Mouse (Mus musculus) testis, postnatal 10 days (tissue): ENCODE results near the gene Gm20708.
"Not testable (repeated sequence)": the region's sequence is repeated elsewhere in the genome, so short reads cannot be mapped to it uniquely, and the experiment has no call there.

Experiments used
- DNase-seq: peaks from one replicate; pipeline ENCODE4 v3.0.0; 2021; ENCODE audit warnings: low spot score

The Gm20708 gene

DNA sequence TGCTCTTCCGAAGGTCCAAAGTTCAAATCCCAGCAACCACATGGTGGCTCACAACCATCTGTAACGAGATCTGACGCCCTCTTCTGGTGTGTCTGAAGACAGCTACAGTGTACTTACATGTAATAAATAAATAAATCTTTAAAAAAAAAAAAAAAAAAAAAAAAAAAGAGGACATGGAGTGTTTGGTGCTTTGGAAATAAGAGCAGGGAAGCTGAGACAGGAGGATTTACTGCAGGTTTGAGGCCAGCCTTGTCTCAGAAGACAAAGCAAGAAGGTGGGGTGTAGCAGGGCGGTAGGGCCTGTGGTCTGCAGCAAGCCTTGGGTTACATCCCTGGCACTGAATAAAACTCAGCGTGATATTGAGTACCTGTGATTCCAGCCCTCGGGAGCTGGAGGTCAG is 24.0 kb downstream of the Gm20708 start:
- not testable (repeated sequence) for DNase-seq

DNA sequence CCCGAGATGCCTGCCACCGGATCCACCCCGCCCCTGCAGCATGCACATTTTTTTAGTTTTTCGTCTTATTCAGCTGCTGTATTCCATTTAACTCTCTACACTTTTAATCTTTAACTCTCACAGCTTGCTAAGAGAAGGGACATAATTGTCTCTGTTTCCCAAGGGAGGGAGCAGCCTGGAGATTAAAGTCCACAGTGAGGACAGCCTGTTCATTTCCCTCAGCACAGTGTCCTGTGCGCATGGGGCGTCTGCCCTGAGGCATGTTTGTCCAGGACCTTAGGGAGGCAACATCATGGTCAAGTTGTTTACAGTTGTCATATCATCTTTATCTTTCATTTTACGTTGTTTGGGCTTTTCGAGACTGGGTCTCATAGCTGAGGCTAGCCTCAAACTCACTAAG is 24.6 kb downstream of the Gm20708 start:
- no peak for DNase-seq

DNA sequence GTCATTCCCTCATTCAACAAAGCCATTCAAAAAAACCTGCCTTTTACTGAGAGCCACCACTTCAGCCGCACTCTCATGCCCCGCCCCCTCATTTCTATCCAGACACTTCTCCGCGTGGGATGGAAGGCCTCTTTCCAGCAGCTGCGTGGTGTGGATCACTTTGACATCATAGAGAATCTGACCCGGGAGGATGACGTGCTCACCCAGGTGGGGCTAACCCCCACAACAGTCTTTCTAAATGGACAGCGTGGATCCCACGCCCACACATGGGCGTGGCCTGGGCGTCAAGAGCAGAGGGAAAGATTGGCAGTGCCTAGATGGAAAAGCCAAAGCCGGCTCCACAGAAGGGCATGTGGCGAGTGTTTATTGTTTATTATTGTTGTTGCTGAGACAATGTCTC is 26.8 kb downstream of the Gm20708 start:
- peak; percentile 67 for DNase-seq

DNA sequence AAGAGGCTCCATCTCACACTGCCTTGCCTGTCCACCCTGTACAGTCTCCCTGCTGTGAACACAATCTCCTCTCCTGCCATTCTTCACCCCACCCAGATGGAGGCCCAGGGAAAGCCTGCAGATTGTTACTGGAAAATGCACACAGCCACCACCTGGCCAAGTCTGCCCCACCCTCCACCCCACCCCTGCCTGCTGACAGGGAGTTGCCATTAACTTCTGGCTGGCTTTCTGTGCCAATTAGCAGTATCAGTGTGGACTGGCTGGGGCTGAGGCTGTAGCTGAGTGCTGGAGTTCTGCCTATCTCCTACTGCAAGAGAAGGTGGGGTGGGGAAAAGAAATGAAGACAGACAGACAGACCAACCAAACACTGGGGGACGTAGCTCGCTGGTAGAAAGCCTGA is 29.1 kb downstream of the Gm20708 start:
- DNase-seq = no peak

DNA sequence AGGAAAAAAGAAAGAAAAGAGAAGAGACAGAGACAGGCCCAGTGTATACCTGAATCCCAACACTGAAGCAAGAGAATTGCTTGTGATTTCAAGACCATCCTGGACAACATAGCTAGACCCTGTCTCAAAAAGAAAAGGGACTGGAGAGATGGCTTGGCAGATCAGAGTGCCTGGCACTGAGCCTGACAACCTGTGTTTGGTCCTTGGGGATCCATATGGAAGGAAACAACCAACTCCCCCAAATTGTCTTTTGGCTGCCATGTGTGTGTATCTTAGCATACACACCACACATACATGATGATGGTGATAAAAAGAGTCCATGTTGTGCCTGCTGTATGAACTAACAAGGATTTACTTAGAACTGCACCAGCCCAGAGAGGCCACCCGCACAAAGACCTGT is 29.6 kb downstream of the Gm20708 start:
- no peak for DNase-seq

DNA sequence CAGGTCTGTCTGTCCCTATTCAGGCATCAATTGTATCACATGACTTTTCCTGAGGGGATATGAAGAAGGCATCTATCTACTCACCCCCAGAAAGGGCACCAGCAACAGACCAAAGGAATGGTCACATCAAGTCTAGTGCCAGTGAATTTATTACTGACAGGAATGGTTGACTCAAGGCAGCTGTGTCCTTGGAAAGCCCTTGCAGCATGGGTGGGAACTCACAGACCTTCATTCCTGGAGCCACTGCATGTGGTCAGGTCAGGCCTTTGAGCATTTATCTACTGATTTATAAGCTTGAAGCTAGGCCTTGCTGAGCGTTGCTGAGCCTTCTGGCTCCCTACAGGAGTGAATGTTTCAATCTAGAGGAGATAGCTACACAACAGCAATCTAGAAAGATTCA is 31.4 kb downstream of the Gm20708 start:
- DNase-seq = no peak

DNA sequence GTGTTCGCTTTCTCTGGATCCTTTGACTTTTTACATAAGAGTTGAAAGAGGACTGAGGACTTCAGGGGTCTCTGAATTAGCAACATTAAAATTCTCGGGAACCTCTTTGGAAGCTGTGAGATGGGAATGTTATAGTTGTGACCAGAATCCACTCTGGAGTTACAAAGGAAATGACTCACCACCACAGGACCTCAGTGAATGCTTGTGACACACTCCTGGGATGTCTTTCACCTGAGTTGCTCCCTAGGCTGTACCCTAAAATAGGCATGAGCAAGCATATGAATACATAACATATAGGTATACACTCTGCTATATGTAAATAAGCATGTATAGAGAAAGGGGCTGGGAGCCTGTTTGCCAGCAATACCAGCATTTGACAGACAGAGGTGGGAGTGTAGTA is 34.0 kb downstream of the Gm20708 start:
- no peak for DNase-seq

DNA sequence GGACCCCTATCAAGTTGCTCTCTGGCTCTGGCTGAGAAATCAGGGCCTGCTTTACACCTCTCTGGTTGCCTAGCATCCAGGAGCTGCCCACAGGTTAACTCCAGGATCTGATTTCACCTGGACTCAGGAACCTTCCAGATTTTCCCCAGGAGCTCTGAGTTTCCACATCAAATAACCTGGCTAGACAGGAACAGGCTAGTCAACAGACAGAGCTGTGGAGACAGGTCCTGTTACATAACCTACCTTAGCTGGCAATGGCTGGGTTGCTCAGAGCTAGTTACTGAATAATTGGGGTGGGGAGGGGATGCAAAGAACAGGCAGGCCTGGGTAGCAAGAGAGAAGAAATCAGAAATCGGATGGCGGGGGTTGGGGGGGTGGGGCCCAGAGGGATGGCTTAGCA is 35.5 kb downstream of the Gm20708 start:
- DNase-seq = no peak

DNA sequence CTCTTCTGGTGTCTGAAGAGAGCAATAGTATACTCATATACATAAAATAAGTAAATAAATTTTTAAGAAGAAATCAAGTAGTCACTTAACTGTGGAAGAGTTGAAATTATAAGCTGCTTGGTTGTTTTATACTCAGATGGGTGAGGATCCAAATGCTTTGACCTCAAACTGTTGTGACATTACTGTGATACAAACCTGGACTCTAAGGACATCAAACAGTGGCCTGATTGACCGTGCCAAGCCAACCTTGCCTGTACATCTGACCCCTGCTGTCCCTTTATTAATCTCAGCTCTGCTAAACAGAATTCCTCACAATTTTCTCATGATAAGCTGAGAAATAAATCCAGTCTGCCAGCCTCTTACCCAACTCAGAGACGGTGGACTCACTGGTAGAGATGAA is 36.2 kb downstream of the Gm20708 start:
- no peak for DNase-seq

DNA sequence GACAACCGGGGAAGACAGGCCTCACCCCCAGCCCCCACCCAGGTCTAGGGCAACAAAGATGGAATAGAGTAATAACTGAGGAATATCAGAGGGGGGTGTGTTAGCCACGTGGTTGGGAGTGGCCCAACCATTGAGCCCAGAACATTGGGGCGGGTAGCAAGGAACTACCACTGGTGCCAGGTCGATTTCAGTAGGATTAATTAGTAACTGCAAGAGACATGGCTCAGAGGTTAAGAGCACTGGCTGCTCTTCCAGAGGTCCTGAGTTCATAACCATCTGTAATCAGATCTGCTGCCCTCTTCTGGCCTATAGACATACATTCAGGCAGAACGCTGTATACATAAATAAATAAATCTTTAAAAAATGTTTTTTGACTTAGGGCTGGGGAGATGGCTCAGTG is 37.2 kb downstream of the Gm20708 start:
- no peak for DNase-seq

DNA sequence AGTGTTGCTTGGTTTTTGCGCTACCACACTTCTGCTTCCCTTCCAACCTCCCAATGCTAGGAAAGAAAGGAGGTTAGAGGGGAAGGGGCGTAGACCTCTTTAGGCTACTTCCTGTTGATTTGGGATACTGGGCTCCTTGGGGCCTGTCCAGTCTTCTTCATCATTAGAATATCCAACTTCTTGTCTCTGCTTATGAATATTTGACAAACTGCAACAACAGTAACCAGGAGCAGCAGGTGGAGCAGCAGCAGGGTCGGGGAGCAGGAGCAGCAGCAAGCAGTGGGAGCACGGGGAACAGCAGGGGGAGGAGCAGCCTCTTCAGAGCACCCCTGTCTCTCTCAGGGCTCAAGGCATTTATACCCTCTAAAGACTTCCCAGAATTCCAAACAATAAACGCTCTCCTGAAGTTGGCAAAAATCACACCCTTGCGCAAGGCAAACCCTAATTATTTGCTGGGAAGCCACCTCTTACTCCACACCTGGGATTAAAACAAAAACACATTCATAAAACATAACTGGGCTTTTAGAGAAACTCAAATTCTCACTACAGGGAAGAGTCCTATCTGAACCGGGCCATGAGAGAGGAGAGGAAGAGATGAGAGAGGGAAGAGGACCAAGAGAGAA is 38.2 kb downstream of the Gm20708 start:
- DNase-seq = no peak

DNA sequence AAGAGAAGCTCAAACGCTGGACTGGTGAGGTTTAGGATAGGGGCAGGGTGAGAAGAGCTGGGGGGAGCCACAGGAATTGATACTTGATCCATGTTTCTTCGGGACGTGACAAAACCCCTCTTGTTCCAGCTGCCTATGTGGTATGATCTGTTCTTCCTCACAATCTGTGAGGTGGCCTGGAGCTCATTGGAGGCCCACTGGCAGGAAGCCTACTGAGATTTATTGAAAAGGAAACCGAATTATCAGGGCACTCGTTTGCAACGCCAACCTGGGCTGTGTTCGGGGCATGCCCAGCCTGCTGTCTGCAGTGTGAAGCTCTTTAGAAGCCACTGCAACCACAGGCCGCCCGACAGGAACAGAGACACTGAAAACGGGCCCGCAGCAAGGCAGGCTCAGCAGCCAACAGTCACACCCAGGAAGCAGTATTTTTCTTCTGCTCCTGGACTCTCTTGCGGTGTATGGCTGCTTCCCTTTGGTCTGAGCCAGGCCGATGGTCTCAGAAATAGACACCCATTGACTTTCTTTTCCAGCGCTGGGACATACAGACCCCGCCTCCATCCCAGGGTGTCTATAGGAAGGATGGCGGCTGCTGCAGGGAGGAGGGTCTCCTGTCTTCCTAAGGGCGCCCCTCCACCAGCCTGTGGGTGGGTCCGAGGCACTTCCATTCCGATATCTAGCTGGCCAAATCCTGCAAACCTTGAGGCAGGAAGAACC is 39.0 kb downstream of the Gm20708 start:
- no peak for DNase-seq

DNA sequence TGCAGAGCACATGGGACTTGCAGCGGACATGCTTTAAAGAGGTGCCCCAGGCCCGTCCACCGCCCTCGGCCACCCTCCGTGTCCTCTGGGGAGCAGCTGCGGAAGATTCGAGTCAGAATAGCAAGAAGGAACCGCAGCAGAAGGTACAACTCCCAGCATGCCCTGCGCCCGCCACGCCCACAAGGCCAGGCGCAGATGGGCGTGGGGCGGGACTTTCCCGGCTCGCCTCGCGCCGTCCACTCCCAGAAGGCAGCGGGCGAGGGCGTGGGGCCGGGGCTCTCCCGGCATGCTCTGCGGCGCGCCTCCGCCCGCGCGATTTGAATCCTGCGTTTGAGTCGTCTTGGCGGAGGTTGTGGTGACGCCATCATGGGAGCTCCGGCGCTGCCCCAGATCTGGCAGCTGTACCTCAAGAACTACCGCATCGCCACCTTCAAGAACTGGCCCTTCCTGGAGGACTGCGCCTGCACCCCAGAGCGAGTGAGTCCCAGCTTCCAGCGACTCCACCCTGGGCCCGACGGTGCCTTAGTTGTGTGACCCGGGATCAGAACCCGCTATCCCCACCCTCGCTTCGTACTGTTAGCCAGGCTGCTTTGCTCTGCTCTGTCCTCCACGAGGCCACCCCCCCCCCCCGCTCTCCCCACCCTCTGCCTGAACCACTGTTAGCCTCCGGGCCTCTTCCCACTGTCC is 39.7 kb downstream of the Gm20708 start, which contains the start of gene Birc5:
TSS of gene Birc5 (plus strand) at position 267 of the 687 bp plus-strand sequence.
- peak; percentile 99 for DNase-seq

DNA sequence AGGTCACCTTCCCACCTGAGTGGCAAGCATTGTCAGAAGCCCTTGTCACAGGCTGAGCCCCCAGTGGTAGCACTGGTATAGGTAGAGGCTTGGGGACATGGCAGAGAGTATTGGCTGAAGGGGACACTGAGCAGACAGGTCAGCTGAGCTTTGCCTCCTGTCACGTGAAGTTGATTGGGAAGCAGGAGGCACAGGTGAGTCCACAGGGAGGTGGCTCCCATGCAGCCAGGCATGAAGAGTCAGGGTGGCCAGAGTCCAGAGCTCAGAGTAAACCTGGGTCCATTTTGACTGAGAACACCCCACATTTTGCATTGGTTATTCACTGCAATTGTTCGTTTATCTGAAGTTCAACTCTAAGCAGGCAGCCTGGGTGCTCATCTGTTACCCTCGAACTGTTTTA is 43.4 kb downstream of the Gm20708 start:
- no peak for DNase-seq

DNA sequence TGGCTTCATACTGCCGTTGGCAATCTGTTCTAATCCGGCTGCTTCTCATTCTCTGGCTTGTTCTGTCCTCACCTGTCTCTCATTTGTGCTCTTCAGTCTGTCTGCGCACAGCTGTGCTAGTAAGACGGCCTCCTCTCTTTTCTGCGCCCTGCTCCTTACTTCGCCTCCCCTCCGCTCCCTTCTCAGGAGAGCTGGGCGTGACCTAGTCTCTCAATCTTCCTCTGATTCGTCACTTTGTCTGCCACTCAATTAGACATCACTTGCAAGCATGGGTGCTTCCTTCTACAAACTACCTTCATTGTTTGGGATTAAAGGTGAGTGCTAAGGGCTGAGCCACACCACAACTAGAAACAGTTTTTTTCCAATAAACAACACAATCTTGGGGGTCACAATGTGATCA is 44.8 kb downstream of the Gm20708 start:
- DNase-seq = no peak

DNA sequence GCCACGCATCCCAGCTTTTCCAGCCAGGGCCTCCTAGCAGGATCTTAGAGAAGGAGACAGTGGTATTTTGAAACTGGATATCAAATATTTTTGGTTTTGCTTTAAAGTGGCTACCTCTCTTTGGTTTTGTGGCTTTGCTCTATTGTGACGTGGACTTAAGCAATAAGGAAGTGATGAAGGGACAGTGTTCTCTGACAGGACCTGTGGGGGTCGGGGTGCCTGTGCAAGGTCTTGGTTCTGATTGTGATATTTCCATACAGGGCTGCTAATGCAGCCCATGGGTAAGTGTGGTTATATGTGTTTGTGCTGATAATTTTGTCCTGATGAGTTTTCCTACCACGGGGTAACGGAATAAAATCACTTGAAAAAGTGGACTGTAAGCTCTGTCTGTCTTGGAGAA is 45.9 kb downstream of the Gm20708 start:
- no peak for DNase-seq

DNA sequence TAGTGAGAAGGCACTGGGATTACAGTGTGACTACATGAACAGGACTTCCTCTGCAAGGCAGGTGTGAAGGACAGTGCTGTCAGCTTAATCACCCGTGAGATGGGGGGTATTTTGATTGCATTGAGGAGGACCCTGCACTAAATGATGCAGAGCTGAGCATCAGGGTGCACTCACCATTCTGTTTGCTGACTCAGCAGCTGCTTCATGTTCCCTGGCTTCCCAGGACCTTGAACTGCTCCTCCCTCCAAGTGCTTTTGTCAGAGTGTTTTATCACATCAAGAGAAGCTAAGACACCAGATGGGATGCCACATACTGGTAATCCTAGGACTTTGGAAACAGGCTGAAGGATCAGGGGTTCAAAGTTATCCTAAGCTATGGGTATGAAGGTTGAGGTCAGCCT is 46.5 kb downstream of the Gm20708 start:
- DNase-seq = no peak

DNA sequence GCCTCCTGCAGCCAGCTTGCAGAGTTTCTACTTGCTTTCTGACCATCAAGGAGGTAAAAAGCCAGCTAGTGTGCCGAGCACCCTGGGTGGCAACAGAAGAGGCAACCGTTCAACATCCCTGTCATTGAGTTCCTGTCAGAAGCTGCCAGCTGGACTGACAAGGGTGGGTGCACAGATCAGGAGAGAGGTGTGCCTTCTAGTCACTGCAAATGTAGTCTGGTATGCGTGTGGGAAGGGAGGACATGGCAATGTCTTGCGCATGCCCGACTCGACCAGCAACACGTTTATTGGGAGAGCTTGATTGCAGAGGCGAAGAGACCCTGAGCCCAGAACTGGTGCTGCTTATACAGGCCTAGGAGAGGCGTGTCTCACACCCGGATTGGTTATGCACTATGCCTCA is 48.0 kb downstream of the Gm20708 start:
- DNase-seq = no peak

DNA sequence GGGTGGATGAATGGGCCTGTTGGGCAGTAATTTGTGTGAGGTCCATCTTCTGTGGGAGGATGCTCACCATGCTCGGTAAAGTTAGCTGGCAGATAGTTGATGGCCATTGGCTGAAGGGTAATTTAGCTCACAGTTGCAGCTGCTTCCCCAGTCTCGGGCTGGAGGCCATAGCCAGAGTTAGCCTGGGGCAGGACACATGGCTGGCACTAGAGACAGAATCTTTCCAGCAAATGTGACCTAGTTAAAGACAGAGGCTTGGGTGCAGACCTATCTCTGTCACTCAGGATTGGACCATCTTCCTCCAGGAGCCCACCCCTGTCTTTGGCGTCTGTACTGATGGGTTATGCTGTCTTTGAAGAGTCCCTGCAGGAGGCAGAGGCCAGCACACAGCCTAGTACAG is 48.9 kb downstream of the Gm20708 start:
- DNase-seq = no peak

DNA sequence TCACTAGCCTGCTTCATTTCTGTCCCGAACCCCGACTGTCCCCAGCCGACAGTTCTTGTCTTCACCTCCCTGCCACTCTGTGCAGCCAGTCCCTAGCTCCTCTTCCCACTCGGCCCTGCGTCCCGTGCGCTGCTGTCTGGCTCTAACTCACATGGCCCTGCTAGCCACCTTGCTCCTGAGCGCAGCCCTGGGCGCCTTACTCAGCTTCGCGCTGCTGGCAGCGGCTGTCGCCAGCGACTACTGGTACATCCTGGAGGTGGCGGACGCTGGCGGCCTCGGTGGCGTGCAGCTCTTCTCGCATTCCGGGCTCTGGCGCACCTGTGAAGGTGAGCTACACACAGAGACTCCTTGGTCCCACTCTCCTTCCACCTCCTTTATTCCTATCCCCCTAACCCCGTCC is 51.1 kb downstream of the Gm20708 start, which contains the start of gene Tmem235:
TSS of gene Tmem235 (plus strand) at position 152 of the 400 bp plus-strand sequence.
- no peak for DNase-seq

DNA sequence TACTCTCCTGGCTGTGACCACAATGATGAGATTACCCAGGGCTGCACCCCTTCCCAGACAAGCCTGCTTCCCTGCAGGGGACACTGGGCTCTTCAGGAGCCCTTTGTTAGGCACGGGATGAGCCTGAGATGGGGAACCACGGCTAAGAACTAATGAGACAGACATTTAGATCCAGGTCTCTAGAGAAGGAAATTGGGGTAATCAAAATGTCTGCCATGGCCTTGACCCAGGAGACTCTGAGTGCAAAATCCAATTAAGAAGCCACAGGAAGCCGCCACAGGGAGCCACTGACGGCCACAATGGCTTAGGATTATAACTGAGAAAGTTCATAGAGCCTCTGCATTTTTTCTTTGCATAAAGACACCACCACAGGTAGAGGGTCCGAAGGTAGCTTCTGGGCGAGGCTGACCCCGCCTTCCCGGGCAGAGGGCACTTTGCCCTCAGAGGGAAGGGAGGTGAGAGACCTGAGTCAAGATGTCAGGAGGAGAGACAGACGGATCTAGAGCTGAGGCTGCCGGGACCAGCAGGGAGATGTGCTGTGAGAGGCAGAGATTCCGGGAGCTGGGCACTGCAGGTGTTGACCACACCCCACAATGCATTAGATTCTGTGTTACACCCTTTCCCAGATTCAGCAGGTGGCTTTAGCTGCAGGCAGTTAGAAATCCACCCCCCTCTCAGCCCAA is 53.8 kb downstream of the Gm20708 start:
- DNase-seq = no peak

DNA sequence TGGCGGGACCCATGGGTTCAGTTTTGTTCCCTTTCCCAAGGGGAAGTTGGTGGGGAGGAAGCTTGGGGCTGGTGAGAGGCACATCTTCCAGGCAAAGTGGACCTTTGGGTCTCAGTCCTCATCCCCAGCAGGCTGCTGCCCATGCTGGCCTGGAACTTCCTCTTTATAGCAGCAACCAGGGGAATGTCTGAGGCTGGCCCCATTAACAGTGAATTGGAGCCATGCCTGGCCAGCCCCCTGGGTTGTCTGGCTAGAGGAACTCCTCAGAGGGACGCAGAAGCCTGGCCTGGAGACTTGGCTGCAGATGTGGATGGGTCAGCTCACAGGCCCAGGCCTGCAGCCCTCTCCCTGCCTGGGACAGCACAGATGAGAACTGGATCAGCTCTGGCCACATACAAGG is 55.3 kb downstream of the Gm20708 start:
- no peak for DNase-seq

DNA sequence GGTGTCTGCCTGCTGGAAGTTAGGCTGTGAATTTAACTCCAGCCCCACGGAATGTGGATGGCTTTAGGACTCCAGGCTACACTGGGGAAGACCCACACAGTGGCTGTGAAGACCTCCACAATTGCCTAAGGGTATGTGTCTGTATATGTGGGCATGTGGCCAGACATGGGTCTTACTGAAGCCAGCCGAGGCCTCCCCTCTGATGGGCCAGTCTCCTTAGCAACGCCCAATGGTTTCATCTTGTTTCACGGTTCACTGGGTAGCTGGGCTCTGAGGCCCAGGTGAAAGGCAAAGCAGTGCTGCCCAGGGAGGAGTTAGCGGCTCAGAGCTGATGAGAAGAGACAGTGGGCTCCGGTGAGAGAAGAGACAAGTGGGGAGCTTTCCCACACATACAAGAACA is 56.5 kb downstream of the Gm20708 start:
- no peak for DNase-seq
